8 mouse cellular contexts compared by ENCODE assay signal in genomic region chr2:143914760-143915599, GRCm38 (mm10). TPM values are rescaled to one million over a fixed set of nuclear protein-coding genes. Genes with fewer than 3 reads are reported as not detected.
DNase-seq lines count a peak whose midpoint lies in the region; ATAC-seq lines count a peak whose summit lies in the region.

Gene Dstn, plus strand, starts transcription at chr2:143915320.

- H3K4me1 ChIP-seq in hindbrain, embryonic 11.5 days (replicated peaks; ENCODE audit: control insufficient read depth, insufficient read depth, low read length) = no peaks in the 10 kb centered on the region

- H3K36me3 ChIP-seq in hindbrain, embryonic 11.5 days (ENCODE audit: control insufficient read depth, insufficient read depth, low read length) = no peaks in the 10 kb centered on the region

- H3K27me3 ChIP-seq in hindbrain, embryonic 11.5 days (ENCODE audit: control insufficient read depth, insufficient read depth, low read length) = no peaks in the 10 kb centered on the region

- peak within 1 kb of the TSS; percentile 88 for H3K9ac ChIP-seq in hindbrain, embryonic 11.5 days (ENCODE audit: low read depth, low read length)

- H3K4me3 ChIP-seq in hindbrain, embryonic 11.5 days (ENCODE audit: low read depth, low read length) = peak within 1 kb of the TSS; percentile 82

- peak; percentile 97 for DNase-seq in MN1 (ENCODE audit: low spot score)
- peak; percentile 98 for DNase-seq in cerebellum, adult 9-10 months
- DNase-seq in frontal cortex, adult 2 months (ENCODE audit: extremely low spot score in 1 of 2, low spot score in 1 of 2) = peak; percentile 93 to 95
- peak; percentile 97 for DNase-seq in hindbrain, embryonic 11.5 days (ENCODE audit: low spot score)
- DNase-seq in layer of hippocampus, postnatal 10 days (ENCODE audit: low spot score in 2 of 2) = peak; percentile 97 to 98
- DNase-seq in lung, postnatal 10 days = peak; percentile 98
- peak; percentile 99 for DNase-seq in ovary, postnatal 36 days (ENCODE audit: low spot score)
- DNase-seq in thymus, postnatal 25 days = peak; percentile 95

- peak within 1 kb of the TSS; percentile 71 for H3K4me2 ChIP-seq in hindbrain, embryonic 11.5 days (replicated peaks; ENCODE audit: low read depth, low read length)

- H3K9me3 ChIP-seq in hindbrain, embryonic 11.5 days (ENCODE audit: control insufficient read depth, low read length) = no peaks in the 10 kb centered on the region

- ATAC-seq in hindbrain, embryonic 11.5 days (ENCODE audit: low FRiP score) = peak; percentile 98

- peak within 1 kb of the TSS; percentile 95 for H3K27ac ChIP-seq in hindbrain, embryonic 11.5 days (ENCODE audit: low read depth, low read length)

- WGBS in hindbrain, embryonic 11.5 days = under 1% methylated on average over 71 of the region's 71 CpGs

RNA-seq across cellular contexts. Expression of gene Dstn, which starts in this region (rescaled TPM):
- 148 and 157 TPM in 2 replicates for polyA plus RNA-seq in frontal cortex, adult 2 months (2012; rRNA removed)
- polyA plus RNA-seq in hindbrain, embryonic 11.5 days (2014; fragmentation: Nextera tagmentation; extraction: Ambion mirVana) = 440 and 458 TPM in 2 replicates
- total RNA-seq in layer of hippocampus, postnatal 10 days (2021) = 100 to 1,000 TPM; 257 to 268 TPM

Comparison
In these comparisons a context has a peak if more than half of its experiments do, and no peak if none do; other contexts are left out.
1. Peak in every context shown above with its lines: DNase-seq, ATAC-seq, H3K4me3 ChIP-seq and H3K27ac ChIP-seq.